Mouse (Mus musculus) urinary bladder, adult 18-20 months (tissue): Measurements from ENCODE around the gene Mrpl4.

Source experiments
- DNase-seq, 2 experiments: peaks; one replicate each; pipeline ENCODE4 v3.0.0; 2022; ENCODE audit warnings: low spot score in 2 of 2, mixed read lengths in 2 of 2

The Mrpl4 gene

GRCm38 (mm10) chr9:21017177-21017575, 14.6 kb downstream of the Mrpl4 start:
- no peak for DNase-seq

- no peak for DNase-seq
Observed at GRCm38 (mm10) chr9:21018600-21018999, 16.1 kb downstream of the Mrpl4 start.

GRCm38 (mm10) chr9:21021363-21021762, 18.8 kb downstream of the Mrpl4 start:
- DNase-seq, result no peak

GRCm38 (mm10) chr9:21022288-21022687, 19.8 kb downstream of the Mrpl4 start:
- no peak for DNase-seq

GRCm38 (mm10) chr9:21022726-21023125, 20.2 kb downstream of the Mrpl4 start:
- DNase-seq, result no peak

- DNase-seq, result peak in 1 of 2 experiments; percentile 62
Observed at GRCm38 (mm10) chr9:21025258-21025810, 22.8 kb downstream of the Mrpl4 start.

GRCm38 (mm10) chr9:21026849-21027248, 24.3 kb downstream of the Mrpl4 start:
- no peak for DNase-seq

GRCm38 (mm10) chr9:21027774-21028290, 25.3 kb downstream of the Mrpl4 start:
- DNase-seq, result no peak

- no peak for DNase-seq
Observed at GRCm38 (mm10) chr9:21028560-21029110, 26.1 kb downstream of the Mrpl4 start.

GRCm38 (mm10) chr9:21029291-21030054, 26.9 kb downstream of the Mrpl4 start, which contains the start of gene Icam4:
Gene Icam4, plus strand, starts transcription at chr9:21029373.
- DNase-seq, result peak; percentile 66 to 82

GRCm38 (mm10) chr9:21030055-21030600, 27.6 kb downstream of the Mrpl4 start:
- no peak for DNase-seq

GRCm38 (mm10) chr9:21030781-21031250, 28.3 kb downstream of the Mrpl4 start:
- peak; percentile 65 to 82 for DNase-seq

GRCm38 (mm10) chr9:21031251-21031895, 28.8 kb downstream of the Mrpl4 start:
- peak in 1 of 2 experiments; percentile 55 for DNase-seq

GRCm38 (mm10) chr9:21031896-21032351, 29.4 kb downstream of the Mrpl4 start, which contains the start of gene Icam5:
Gene Icam5, plus strand, starts transcription at chr9:21032073.
- DNase-seq, result no peak

- DNase-seq, result no peak
Observed at GRCm38 (mm10) chr9:21032491-21032890, 30.0 kb downstream of the Mrpl4 start.

- peak; percentile 84 for DNase-seq
Observed at GRCm38 (mm10) chr9:21033136-21033535, 30.6 kb downstream of the Mrpl4 start.

- DNase-seq, result no peak
Observed at GRCm38 (mm10) chr9:21034481-21035085, 32.0 kb downstream of the Mrpl4 start.

- DNase-seq, result no peak
Observed at GRCm38 (mm10) chr9:21035586-21035985, 33.0 kb downstream of the Mrpl4 start.

GRCm38 (mm10) chr9:21036161-21036560, 33.6 kb downstream of the Mrpl4 start:
- DNase-seq, result no peak

GRCm38 (mm10) chr9:21036666-21037065, 34.1 kb downstream of the Mrpl4 start:
- no peak for DNase-seq

- DNase-seq, result no peak
Observed at GRCm38 (mm10) chr9:21037481-21037891, 34.9 kb downstream of the Mrpl4 start.
